Mouse (Mus musculus): ENCODE measurements around the gene Hacd4. TPM values are rescaled to one million over a fixed set of nuclear protein-coding genes. Genes with fewer than 3 reads are reported as not detected.

The Hacd4 gene
- 3.5 and 10.8 TPM in 2 replicates for polyA plus RNA-seq (2011; ENCODE audit: insufficient read depth, insufficient read length, low replicate concordance, missing spikeins)

- WGBS: 4% methylated on average over 14 of the region's 14 CpGs
- H3K4me3 ChIP-seq (replicated peaks; ENCODE audit: control insufficient read depth, low read depth, low read length): peak within 1 kb of the TSS; percentile 70
Observed at GRCm38 (mm10) chr4:88438326-88438989, at the start of gene Hacd4. Gene Hacd4, minus strand, starts transcription at chr4:88438928.

DNA sequence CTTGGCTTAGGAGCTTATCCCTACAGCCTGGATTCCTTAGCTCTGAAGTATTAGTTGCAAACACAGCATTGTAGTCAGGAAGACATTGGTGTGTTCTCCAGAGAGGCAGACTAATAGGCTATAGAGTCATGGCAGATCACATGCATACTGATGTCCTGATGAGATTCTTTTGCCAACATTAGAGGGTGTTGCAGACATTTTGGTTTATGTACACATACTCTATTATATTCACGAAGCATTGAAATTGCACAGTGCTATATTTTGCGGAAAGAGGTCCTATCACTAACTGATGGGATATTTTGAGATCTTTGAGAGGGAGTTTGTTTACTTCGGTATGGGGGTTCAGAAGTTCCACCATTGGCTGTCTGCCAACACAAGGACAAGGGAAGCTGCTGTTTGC is 49.4 kb upstream of the Hacd4 start:
- 86% methylated on average over 3 of the region's 3 CpGs for WGBS
- no peak for TF ChIP-seq POLR2A (IDR thresholded peaks at IDR 0.05; ENCODE audit: borderline replicate concordance, control insufficient read depth, low read depth, low read length)
- TF ChIP-seq CTCF (IDR thresholded peaks at IDR 0.05; ENCODE audit: control insufficient read depth, insufficient read depth, low read length): no peak
- Histone ChIP-seq H3K27ac (ENCODE audit: control insufficient read depth, insufficient read depth, low read depth, low read length, poor library complexity) (no peak overlapping the region), H3K4me1 (ENCODE audit: control insufficient read depth, insufficient read depth, low read length) (no peaks in the 10 kb centered on the region), H3K4me3 (replicated peaks; ENCODE audit: control insufficient read depth, low read depth, low read length) (no peak overlapping the region)

More at GRCm38 (mm10) chr4:88438326-88438989, at the start of gene Hacd4:
- peak within 1 kb of the TSS; percentile 88 for H3K27ac ChIP-seq (ENCODE audit: control insufficient read depth, insufficient read depth, low read depth, low read length, poor library complexity)
- peaks cover 2% of the 10 kb centered on the region; the same call in 1 of the 2 replicates for H3K4me1 ChIP-seq (ENCODE audit: control insufficient read depth, insufficient read depth, low read length)
- peak; percentile 56; the same call in 1 of the 2 replicates for TF ChIP-seq POLR2A (IDR thresholded peaks at IDR 0.05; ENCODE audit: borderline replicate concordance, control insufficient read depth, low read depth, low read length)
- no peak for TF ChIP-seq CTCF (IDR thresholded peaks at IDR 0.05; ENCODE audit: control insufficient read depth, insufficient read depth, low read length)

- 36% methylated on average over 6 of the region's 6 CpGs for WGBS
- no peak for TF ChIP-seq CTCF (IDR thresholded peaks at IDR 0.05; ENCODE audit: control insufficient read depth, insufficient read depth, low read length)
- TF ChIP-seq POLR2A (IDR thresholded peaks at IDR 0.05; ENCODE audit: borderline replicate concordance, control insufficient read depth, low read depth, low read length): no peak
- Histone ChIP-seq H3K27ac (ENCODE audit: control insufficient read depth, insufficient read depth, low read depth, low read length, poor library complexity) (no peak overlapping the region), H3K4me1 (ENCODE audit: control insufficient read depth, insufficient read depth, low read length) (no peaks in the 10 kb centered on the region), H3K4me3 (replicated peaks; ENCODE audit: control insufficient read depth, low read depth, low read length) (no peak overlapping the region)
Observed at GRCm38 (mm10) chr4:88480130-88480529, 41.4 kb upstream of the Hacd4 start.

DNA sequence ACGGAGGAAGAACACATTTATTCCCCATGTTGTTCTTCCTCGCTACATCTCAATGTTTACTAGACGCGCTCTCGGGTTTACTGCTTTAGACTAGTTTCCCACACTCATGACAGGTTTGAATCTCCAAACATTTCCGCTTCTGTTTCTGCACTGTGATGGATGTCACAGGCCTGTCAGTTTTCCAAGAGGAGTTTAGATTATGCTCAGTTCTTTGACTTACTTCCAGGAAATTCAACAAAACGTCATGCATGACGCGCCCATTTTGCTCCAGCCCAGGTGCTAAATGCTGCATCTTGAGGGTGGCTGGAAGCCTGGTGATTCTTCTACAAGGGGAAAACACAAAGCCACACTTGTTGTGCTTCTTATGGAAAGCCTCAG is 40.1 kb upstream of the Hacd4 start:
- TF ChIP-seq POLR2A (IDR thresholded peaks at IDR 0.05; ENCODE audit: borderline replicate concordance, control insufficient read depth, low read depth, low read length) (no peak), CTCF (IDR thresholded peaks at IDR 0.05; ENCODE audit: control insufficient read depth, insufficient read depth, low read length) (no peak)
- no peak overlapping the region for H3K27ac ChIP-seq (ENCODE audit: control insufficient read depth, insufficient read depth, low read depth, low read length, poor library complexity)
- 88% methylated on average over 9 of the region's 9 CpGs for WGBS

GRCm38 (mm10) chr4:88478177-88478808 is 39.6 kb upstream of the Hacd4 start:
- H3K4me1 ChIP-seq (ENCODE audit: control insufficient read depth, insufficient read depth, low read length): no peaks in the 10 kb centered on the region
- no peak for TF ChIP-seq POLR2A (IDR thresholded peaks at IDR 0.05; ENCODE audit: borderline replicate concordance, control insufficient read depth, low read depth, low read length)
- TF ChIP-seq CTCF (IDR thresholded peaks at IDR 0.05; ENCODE audit: control insufficient read depth, insufficient read depth, low read length): no peak
- no peak overlapping the region for H3K4me3 ChIP-seq (replicated peaks; ENCODE audit: control insufficient read depth, low read depth, low read length)
- 82% methylated on average over 4 of the region's 4 CpGs for WGBS
- H3K27ac ChIP-seq (ENCODE audit: control insufficient read depth, insufficient read depth, low read depth, low read length, poor library complexity): no peak overlapping the region

More for the DNA sequence above, 40.1 kb upstream of the Hacd4 start:
- Histone ChIP-seq H3K4me3 (replicated peaks; ENCODE audit: control insufficient read depth, low read depth, low read length) (no peak overlapping the region), H3K4me1 (ENCODE audit: control insufficient read depth, insufficient read depth, low read length) (no peaks in the 10 kb centered on the region)

- 81% methylated on average over 4 of the region's 4 CpGs for WGBS
- Histone ChIP-seq H3K4me3 (replicated peaks; ENCODE audit: control insufficient read depth, low read depth, low read length) (no peak overlapping the region), H3K4me1 (ENCODE audit: control insufficient read depth, insufficient read depth, low read length) (no peaks in the 10 kb centered on the region), H3K27ac (ENCODE audit: control insufficient read depth, insufficient read depth, low read depth, low read length, poor library complexity) (no peak overlapping the region)
- TF ChIP-seq POLR2A (IDR thresholded peaks at IDR 0.05; ENCODE audit: borderline replicate concordance, control insufficient read depth, low read depth, low read length) (no peak), CTCF (IDR thresholded peaks at IDR 0.05; ENCODE audit: control insufficient read depth, insufficient read depth, low read length) (no peak)
Observed at GRCm38 (mm10) chr4:88476511-88477210, 37.9 kb upstream of the Hacd4 start.

DNA sequence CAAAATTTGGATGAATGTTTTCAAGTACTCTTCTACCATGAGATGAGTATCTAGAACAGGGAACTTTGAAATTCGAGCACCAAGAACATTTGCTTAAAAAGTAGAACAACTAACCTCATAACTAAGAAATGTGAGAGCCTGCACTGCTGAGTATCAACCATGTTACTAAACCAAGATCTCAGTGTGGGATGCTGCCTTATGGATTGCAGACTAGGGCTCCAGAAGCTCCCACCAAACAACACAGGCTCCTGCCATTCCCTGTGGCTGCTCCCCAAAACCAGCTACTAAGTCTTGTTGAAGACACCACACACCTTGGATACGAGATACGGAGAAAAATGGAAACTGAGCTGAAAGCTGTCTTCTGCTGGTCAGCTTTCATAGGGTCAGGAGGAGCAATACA is 37.4 kb upstream of the Hacd4 start:
- TF ChIP-seq POLR2A (IDR thresholded peaks at IDR 0.05; ENCODE audit: borderline replicate concordance, control insufficient read depth, low read depth, low read length): no peak
- no peak for TF ChIP-seq CTCF (IDR thresholded peaks at IDR 0.05; ENCODE audit: control insufficient read depth, insufficient read depth, low read length)
- 82% methylated on average over 3 of the region's 3 CpGs for WGBS
- no peak overlapping the region for H3K27ac ChIP-seq (ENCODE audit: control insufficient read depth, insufficient read depth, low read depth, low read length, poor library complexity)
- H3K4me3 ChIP-seq (replicated peaks; ENCODE audit: control insufficient read depth, low read depth, low read length): no peak overlapping the region
- no peaks in the 10 kb centered on the region for H3K4me1 ChIP-seq (ENCODE audit: control insufficient read depth, insufficient read depth, low read length)

DNA sequence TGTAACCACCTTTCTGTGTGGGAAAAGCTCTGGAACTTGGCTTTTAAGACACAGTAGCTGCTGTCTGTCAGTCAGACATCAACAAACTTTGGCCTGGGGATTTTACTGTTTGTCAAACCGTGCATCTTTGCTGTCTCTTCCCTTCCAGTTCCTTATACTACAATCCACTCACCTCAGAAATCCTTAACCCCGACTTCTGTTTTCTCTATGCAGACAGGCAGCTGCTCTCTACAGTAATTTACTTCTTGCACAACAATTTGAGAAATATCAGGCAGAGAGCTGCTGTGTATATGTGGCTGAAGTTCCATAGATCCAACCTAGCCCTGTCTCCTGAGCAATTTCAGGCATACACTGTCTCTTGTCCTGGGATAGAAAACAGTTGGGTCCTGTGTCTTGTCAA is 32.8 kb upstream of the Hacd4 start:
- Histone ChIP-seq H3K4me1 (ENCODE audit: control insufficient read depth, insufficient read depth, low read length) (no peaks in the 10 kb centered on the region), H3K27ac (ENCODE audit: control insufficient read depth, insufficient read depth, low read depth, low read length, poor library complexity) (no peak overlapping the region), H3K4me3 (replicated peaks; ENCODE audit: control insufficient read depth, low read depth, low read length) (no peak overlapping the region)
- no peak for TF ChIP-seq CTCF (IDR thresholded peaks at IDR 0.05; ENCODE audit: control insufficient read depth, insufficient read depth, low read length)
- no peak for TF ChIP-seq POLR2A (IDR thresholded peaks at IDR 0.05; ENCODE audit: borderline replicate concordance, control insufficient read depth, low read depth, low read length)
- 6% methylated on average over 2 of the region's 2 CpGs for WGBS
